Comparison of ENCODE assay signal across 8 mouse cellular contexts in genomic region chr12:26456028-26456698, GRCm38 (mm10). TPM values are rescaled to one million over a fixed set of nuclear protein-coding genes. Genes with fewer than 3 reads are reported as not detected.
DNase-seq lines count a peak whose midpoint lies in the region; ATAC-seq lines count a peak whose summit lies in the region.

Rsad2 (minus strand) TSS chr12:26456452.

- H3K4me3 ChIP-seq in embryonic facial prominence, embryonic 10.5 days: no peak within 1 kb of the TSS
- H3K4me3 ChIP-seq in lung, embryonic 15.5 days: peak within 1 kb of the TSS; percentile 13

- H3K9me3 ChIP-seq in embryonic facial prominence, embryonic 10.5 days: no peaks in the 10 kb centered on the region
- no peaks in the 10 kb centered on the region for H3K9me3 ChIP-seq in lung, embryonic 15.5 days

- 61% methylated on average over 13 of the region's 13 CpGs for WGBS in embryonic facial prominence, embryonic 10.5 days
- 22% methylated on average over 13 of the region's 13 CpGs for WGBS in lung, embryonic 15.5 days

- no peaks in the 10 kb centered on the region for H3K27me3 ChIP-seq in embryonic facial prominence, embryonic 10.5 days (replicated peaks; ENCODE audit: low read depth, poor library complexity, severe bottlenecking)
- H3K27me3 ChIP-seq in lung, embryonic 15.5 days: no peaks in the 10 kb centered on the region

- peak within 1 kb of the TSS; percentile 45 for H3K4me2 ChIP-seq in lung, embryonic 15.5 days

- no peak within 1 kb of the TSS for H3K27ac ChIP-seq in embryonic facial prominence, embryonic 10.5 days (replicated peaks)
- no peak within 1 kb of the TSS for H3K27ac ChIP-seq in lung, embryonic 15.5 days

- DNase-seq in 416B (ENCODE audit: low read depth) (peak; percentile 91), MEL-GATA-1-ER (ENCODE audit: extremely low read depth, low read depth) (peak; percentile 35)
- DNase-seq in embryonic facial prominence, embryonic 10.5 days (ENCODE audit: low spot score): peak; percentile 20
- peak; percentile 78 to 81 for DNase-seq in heart, adult 9 months (ENCODE audit: low spot score in 2 of 2)
- peak; percentile 87 for DNase-seq in kidney, adult 9 months
- DNase-seq in skeletal muscle tissue, adult 2 months (ENCODE audit: low read depth, low spot score): peak; percentile 73
- DNase-seq in cerebellum, adult 11 months: no peak

- peak; percentile 70 for ATAC-seq in lung, embryonic 15.5 days (ENCODE audit: borderline replicate concordance, extremely low read depth, low FRiP score, low TSS enrichment)

- H3K36me3 ChIP-seq in embryonic facial prominence, embryonic 10.5 days (replicated peaks): no peaks in the 10 kb centered on the region
- H3K36me3 ChIP-seq in lung, embryonic 15.5 days: no peaks in the 10 kb centered on the region

- H3K9ac ChIP-seq in lung, embryonic 15.5 days: no peak within 1 kb of the TSS

- H3K4me1 ChIP-seq in embryonic facial prominence, embryonic 10.5 days: peaks cover 8% of the 10 kb centered on the region
- peaks cover 16% of the 10 kb centered on the region for H3K4me1 ChIP-seq in lung, embryonic 15.5 days

RNA-seq across cellular contexts. Expression of gene Rsad2, which starts in this region (rescaled TPM):
- 0.25 and 0.33 TPM in 2 replicates for polyA plus RNA-seq in embryonic facial prominence, embryonic 10.5 days (2016; fragmentation: Nextera tagmentation; extraction: Ambion mirVana)
- polyA plus RNA-seq in lung, embryonic 15.5 days (2015; fragmentation: Nextera tagmentation; extraction: Ambion mirVana): 0.96 and 1.0 TPM in 2 replicates

Comparison
In these comparisons a context has a peak if more than half of its experiments do, and no peak if none do; other contexts are left out.
1. Peak in DNase-seq in embryonic facial prominence, embryonic 10.5 days; RNA of the gene not detected or under 1 TPM.